Mouse (Mus musculus): Measurements from ENCODE around the gene Fcamr. TPM values are rescaled to one million over a fixed set of nuclear protein-coding genes. Genes with fewer than 3 reads are reported as not detected.
A peak's percentile ranks its signal among the peaks of the same experiment; 100 is the strongest.

The Fcamr gene
- polyA plus RNA-seq (2017; shearing (Covaris generic)): under 1 TPM; 0.43 to 0.71 TPM

DNA sequence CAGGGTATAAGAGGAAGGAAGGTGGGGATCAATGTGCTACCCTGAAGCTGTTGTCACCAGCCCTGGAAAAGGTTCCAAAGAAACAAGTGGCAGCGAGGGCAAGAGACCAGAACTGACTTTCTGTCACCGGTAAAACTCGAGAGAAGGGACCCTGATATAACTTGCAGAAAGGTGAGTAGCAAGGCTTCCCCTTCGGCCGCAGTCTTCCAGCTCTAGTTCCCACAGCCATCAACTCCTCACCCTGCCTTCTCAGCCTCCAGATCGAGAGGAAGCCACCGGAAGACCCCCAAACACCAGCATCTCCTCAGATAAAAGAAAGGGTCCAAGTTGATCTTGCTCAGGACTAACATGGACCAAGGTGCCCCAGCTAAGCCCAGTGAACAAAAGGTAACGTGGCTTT, at the start of gene Fcamr:
Fcamr (plus strand) TSS at position 301 of the 400 bp plus-strand sequence.
- ATAC-seq: no peak

DNA sequence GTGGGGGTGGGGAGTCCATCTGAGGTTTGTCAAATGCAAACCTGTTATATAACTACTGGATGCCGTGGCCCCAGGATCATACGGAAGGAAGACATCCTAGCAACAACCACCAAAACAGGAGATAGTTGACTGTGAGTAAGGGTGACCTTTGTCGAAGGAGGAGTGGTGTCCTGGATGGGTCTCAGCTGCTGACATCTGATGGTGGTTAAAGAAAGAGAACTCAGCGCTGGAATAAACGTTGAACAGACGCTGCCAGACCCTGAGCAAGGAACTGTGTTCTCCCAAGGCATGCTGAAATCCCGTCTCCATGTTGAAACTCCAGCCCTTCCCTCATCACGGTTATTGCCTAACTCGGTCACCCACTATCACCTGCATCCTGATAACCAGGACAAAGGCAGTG, 41.0 kb upstream of the Fcamr start:
- ATAC-seq: no peak

DNA sequence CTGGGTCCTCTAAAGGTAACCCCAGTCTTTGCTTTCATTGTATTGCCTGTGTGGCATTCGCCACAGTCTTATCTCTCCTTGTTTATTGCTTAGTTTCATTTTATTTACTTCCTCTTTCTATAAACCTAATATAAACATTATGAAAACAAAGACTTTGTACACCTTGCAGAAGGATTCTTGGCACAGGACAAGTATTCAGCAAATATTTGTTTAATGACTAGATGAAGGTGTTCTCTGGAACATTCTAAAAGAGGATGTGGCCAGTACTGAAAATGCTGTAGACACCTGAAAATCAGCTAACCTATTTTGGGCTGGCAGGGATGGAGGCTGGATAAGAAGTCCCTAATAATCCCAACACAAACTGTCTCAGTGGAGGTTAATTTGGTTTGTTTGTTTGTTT, 39.1 kb upstream of the Fcamr start:
- no peak for ATAC-seq

DNA sequence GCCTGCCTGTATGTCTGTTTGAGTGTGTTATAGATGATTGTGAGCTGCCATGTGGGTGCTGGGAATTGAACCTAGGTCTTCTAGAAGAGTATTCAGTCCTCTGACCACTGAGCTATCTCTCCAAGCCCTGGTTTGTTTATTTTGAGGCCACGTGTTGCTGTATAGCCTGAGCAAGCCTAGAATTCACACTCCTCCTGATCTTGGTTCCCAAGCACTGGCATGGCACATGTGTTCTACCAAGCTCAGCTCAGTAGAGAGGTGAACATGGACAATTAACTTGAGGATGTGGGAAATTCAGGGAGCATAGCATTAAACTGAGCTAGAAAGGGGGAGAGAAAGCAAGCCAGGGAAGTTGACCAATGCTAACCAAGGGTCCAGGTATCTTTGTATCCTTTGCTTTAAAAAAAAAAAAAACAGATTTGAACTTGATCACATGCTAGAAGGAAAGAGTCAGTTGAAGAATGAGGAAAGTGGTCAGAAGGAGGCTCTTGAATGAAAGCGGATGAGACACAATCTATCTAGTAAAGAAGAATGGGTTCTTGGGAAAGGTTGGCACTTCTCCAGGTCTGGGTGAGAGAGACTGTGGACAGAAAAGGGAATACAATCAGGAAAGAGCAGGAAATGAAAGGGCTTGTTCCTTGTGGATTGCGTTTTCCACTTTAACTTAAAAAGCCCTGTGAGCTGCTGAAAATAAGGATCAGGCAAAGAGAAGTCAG, 38.5 kb upstream of the Fcamr start:
- ATAC-seq: no peak

DNA sequence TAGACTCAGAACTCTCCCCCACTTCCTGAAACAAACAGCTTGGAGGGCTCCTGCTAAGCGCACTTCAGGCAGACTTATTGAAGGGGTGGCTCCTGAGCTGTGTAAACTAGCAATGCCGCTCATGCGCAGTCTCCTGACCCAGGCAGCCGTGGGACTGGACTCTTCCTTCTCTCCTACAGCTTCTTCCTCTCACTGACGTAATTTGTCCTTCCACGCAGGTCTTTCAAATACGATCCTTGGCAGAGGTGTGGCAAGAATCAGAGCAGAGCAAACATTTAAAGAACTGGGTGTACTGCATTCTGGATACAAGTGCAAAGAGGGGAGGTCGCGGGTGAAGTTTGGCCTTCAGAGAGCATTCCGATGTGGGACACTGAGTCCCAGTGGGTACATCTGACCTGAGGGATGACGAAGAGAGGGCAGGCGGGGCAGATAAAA, 36.7 kb upstream of the Fcamr start:
- ATAC-seq: no peak

DNA sequence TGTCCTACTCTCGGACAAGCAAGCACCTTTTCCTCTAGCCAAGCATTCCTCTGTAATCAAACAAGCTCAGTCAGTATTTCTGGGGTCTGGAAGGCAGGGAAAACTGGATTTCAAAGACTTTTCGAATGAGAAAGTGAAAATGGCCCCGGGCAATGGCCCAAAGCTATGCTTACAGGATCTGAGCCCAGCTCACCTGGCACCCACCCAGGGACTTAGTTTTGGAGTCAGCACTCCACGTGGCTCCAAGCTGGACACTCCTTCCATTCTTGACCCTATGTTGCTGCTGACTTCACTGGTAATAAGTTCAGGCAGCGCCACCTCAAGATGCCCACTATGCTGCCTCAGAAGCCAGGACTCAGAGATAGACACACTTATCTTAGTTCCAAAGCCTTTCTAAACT, 33.6 kb upstream of the Fcamr start:
- ATAC-seq: no peak

DNA sequence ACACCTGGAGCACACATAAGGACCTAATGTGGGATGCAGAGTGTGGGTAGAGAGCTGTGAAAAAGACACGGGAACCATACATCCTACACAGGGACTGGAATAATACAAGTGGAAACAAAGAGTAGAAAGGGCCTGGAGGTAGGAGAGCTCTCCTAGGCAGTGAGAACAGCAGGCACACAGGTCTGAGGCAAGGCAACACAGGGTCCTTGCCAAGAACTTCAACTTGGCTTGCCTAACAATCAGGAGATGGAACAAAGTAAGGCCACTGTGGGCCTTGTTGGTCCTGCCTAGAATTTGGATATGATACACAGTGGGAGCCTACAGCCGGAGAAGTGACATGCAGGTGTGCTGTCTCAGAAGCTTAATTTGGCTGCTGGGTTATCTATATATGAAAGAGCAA, 30.8 kb upstream of the Fcamr start:
- no peak for ATAC-seq

DNA sequence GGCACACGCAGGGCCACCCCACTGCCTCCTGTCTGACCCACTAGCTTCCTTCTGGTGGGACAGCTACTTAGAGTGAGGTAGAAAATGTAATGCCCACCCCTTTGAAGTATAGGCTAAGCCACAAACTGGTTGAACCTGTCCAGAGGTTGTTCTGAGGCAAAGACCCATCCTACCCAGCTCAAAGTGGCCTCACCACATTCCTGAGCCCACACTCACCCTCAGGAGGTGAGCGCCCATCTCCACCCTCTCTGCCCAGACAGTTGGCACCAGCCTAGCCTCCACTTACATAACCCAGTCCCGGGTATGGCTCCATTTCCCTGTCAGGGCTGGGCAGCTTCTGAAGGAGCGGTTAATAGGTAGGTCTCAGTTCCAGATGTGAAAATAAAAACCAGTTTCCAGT, 30.2 kb upstream of the Fcamr start:
- ATAC-seq: no peak

DNA sequence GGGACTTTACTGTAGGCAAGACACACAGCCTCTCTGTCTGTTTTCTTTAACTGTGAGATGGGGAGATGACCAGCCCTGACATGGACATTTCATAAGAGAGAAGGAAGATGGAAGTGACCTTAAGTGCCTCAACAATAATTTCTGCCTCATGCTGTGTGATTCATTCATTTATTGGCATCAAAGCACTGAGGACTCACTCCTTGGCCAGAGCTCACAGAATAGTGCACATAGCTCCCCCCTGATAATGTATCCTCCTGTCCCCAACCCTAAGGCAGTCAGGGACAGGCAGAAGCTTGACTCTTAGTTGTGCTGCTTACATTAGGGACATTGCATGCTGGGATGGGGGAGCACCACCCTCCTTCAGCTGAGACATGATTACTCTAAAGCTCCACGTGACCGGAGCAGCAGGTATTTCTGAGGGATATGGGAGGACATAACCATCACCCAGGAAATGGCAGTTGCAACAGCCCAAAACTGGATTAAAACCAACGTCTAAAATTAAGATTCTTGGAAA, 29.7 kb upstream of the Fcamr start:
- no peak for ATAC-seq

DNA sequence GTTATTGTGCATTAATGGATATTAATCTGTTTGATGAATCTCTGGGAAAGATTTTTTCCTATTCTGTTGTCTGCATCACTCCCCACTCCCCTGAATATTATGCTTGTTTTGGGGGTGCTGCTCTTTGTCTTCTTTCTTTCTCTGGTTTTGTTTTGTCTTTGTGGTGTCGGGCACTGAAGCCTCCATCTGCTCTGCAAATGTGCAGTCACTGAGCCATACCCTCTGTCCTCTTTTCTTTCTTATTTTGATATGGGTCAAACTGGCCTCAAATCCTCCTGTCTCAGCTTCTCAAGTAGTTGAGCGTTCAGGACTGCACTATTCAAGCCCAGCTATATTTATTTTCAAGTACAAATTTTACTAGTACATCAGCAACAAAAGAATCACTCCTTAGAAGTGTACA, 25.5 kb upstream of the Fcamr start:
- no peak for ATAC-seq

DNA sequence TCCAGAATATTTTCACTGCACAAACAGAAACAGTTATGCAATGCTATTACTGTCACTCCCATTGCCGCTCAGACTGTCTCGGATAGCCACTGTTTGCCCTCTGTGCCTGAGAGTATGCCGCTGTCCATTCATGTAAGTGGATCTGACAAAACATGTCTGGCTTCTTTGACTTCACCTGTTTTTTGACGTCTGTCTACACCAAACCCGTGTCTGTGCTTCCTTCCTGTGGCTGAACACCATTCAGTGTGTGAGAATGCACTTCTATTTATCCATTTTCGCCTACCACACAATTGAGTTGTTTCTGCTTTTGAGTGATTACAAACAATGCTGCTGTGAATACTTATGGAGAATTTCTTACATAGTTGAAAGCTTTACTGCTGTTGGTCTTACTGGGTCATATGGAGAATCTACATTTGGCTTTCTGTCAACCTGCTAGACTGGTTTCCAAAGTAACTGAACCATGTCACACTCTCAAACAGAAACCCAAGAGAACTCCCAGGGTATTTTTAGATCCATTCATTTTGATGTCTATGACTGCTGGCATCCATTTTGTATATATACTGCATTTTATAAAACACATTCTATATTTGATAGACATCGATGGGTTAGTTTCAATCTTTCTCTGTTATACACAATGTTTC, 24.9 kb upstream of the Fcamr start:
- no peak for ATAC-seq

DNA sequence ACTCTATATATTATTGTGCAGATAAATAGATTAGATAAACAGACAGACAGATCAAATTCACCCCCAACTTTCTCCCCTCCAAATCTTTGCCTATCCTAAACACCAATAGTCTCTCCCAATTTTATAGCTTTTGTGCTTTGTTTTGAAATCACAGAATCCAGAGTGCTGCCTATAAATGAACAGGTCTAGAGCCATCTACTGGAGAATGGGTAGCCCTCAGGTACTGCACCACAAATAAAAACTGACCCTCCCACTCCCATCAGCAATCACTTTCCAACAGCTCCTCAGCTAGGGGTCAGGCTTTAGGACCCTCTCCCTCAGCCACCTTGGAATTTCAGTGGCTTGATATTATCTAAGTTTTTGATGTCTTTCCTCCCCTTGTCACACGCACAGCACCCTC, 24.1 kb upstream of the Fcamr start:
- ATAC-seq: no peak

DNA sequence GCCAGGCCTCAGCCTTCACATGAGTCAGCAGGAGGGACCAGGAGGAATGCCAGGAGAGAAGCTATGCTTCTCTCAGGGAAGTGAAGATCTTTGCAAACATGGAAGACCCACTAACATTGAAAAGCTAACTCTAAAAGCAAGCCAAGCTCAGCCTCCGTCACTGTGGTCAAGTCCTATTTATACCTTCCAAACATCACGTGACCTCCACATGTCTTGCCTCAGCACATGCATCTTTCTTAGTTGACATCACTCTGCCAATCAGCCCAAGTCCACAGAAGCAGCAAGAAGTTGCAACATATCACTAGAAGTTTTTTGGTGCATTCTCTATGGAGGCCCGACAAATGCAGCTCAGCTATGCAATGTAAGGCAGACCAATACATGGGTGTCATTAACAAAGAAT, 20.8 kb upstream of the Fcamr start:
- no peak for ATAC-seq

DNA sequence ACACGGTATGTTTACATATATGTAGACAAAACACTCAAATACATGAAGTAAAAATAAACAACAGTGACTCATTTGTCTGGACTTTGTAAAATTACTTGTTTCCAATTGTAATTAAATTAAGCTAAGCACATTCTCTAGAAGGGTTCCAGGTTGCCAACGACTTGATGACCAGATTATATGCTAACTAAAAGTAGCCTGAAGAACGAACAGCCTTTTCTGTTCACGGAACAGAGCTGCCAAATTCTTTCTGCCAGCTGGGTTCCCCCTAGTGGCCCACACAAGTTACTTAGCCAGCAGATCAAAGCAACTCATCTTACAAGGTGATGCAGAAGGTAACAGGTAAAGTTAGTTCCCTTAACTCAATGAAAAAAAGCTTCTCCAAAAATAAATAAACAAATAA, 16.6 kb upstream of the Fcamr start:
- ATAC-seq: peak; percentile 67

DNA sequence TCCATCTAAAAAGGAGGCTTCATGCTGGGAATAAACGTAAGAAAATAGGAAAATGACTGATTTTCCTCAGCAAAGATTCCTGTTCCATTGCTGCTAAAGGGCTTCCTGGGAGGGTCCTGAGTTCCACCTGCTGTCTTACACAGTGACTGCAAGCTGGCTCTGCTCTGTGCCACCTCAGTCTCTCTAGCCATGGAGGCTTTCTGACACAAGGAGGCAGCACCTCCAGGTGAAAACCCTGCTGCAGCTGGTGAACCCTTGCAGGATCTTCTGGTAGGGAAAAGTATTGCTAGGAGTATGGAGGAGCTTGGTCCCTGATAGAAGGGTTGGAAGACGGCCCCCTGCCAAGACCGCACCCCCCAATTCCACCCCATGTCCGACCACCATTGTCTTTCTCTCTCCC, 13.7 kb upstream of the Fcamr start:
- ATAC-seq: no peak

DNA sequence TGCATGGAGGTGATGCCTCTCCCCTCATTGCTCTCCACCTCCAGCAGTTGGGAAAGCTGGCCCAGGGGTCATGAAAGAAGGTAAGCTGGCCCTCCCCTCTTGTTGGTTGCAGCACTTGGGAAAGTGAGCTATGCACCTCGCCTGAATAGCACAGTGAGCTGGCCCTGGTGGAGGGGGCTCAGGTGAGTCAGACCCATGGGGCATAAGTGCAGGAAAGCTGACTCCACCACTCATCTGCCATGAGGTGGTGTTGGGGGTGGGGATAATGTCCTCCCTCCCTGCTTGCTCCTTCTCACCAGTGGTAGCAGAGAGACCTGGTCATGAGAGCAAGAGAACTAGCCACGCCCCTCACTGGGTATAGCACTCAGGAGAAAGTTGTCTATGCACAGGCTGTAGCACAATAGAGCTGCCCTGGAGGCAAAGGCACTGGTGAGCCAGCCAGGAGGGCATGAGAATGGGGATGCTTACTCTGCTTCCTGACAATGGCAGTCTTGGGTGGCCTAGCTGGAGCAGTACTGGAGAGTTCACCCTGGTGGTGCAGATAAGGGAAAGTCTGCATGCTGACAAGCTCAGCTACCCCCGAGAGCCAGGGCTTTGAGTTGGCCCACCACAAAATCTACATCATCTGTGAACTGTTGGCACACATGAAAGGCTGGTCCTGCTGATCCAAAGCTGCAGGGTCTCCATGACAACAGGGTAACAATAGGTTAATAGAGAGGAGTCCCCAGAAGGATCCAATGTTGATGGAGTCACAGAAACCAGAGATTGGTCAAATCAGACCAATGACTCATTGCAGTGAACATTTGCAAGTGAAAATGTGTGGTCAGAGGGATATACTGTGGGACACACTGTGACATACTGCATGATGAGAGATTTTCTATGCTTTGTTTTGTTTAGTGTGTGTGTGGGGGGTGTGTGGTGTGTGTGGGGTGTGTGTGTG, 10.9 kb upstream of the Fcamr start:
- no peak for ATAC-seq

DNA sequence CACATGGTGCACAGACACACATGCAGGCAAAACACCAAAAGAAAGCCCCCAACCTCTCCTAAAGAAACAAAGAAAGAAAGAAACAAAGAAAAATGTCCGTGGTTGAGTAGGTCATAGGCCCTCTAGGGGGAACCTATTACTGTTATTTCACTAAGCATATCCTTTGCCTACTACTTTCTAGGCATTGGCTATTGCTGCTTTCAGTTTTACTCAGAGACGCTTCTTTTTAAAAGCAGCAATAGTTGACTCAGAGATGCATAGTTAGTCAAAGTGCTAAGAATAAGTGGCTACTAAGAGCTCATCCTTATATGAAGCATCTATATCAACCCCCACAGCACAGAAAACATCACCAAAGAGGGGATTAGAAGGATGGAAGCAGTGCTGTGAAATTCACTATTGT, 5.4 kb upstream of the Fcamr start:
- no peak for ATAC-seq

DNA sequence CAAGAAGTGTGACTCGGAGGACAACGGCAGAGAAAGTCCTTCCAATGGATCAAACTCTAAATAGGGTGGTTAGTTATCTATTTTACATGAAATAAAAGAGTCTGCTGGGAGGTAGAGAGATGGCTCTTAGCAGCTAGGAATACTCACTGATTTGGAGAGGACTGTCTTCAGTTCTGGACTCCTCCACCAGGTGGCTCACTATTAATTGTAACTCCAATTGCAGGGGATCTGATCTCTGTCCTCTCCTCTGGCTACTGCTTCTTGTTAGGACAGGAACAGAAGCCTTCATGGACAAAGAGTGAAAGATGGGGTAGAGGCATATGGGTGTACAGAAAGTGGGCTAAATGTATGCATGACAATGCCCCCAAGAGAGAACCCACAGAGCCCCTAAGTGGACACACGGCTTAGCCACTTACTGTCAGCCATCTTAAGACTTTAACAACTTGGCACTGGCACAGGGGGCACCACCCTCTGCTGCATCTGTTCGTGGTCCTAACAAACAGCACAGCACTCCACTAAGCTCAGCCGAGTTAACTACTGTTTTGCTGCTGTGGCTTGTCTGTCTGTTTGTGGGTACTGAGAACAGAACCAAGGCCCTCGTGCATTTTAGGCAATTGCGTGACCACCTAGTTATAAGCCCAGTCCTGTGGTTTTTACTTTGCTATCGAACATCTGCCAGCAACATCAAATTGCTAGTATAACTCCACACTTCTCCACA, 3.6 kb upstream of the Fcamr start:
- ATAC-seq: peak; percentile 73

DNA sequence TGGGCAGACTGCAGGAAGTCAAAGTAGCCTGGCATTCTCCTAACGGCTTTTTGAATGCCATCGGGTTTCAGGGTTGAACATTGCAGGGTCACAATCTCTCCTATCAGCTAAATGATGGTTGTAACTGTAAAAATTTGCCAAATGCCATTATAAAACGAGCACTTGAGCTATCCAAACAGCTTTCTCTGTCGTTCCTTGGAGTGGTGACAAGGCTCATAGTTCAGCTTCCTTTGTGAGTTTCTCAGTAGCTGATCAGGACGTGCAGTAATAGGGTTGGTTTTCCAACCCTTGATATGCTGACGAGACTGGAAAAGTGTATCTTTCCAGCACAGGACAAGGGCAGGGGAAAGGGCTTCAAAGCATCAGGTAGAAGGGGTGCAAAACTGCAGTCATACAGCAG, 2.7 kb upstream of the Fcamr start:
- no peak for ATAC-seq

DNA sequence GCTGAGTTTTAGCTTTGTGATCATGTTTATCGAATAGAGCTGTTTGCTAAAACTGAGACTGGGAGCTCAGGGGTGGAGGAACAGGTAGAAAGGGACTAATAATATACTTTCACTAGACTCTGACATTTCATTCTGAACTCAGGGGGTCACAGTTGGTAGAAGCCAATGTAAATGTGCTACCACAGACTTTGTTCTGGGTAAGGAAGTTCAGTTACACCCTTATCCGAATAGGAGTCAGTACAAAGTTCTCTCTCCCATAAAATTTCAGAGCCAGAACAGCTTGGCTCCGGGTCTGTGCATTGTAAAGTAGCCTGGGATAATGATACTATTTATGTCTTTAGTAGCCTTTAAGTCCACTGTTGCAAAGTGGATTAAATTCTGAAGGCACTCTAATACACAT, 2.2 kb upstream of the Fcamr start:
- ATAC-seq: no peak

DNA sequence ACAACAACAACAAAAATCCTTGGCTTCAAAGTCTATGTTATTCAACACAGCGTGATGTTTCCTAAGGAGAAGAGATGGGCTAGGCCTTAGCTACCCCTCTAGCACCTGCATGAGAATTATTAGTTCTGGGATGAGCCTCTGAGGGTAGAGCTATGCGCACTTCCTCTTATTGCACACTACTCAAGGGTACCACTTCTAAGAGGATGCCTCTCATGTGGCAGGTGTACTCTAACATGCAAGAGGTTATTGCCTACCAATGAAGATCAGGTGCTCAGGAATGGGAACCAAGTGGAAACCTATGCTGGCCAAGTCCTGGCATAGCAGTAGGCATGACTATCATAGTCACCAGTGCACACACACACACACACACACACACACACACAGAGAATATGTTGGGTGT, 1.3 kb upstream of the Fcamr start:
- no peak for ATAC-seq

DNA sequence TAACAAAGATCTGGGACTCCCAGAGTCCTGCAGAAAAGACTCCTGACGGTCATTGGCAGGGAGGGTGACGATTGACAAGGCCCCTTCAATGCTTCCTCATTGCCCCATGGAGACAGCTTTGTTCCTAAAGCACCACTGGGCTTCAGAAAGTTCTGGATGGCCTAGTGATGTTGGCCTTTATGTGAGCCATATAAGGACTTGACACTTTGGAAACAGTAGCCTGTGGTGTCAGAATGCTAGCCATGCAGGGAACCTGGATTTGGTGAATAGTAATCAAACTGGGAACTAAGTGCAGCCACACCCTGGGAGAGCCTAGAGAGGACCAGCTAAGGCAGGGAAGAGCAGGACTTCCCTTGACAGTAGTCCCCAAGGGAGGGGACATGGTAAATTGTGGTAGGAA, 809 bp downstream of the Fcamr start:
- ATAC-seq: no peak

DNA sequence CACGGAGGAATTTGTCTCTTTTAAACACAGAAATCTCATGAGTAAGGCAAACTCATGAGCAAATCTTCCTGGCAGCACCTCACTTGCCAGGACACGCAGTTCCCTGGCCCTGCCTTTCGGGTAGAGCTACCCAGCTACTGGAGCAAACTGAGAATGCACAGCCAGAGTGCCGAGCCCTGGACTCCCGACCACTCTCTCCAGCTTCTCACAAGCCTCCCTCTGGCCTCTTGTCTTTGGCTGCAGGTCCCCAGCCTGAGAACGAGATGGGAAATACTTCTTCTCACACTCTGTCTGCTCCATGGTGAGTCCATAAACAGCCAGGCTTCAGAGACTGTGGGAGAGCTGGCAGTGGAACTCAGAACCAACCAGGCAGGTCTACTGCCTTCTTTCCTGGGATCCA, 2.3 kb downstream of the Fcamr start:
- ATAC-seq: no peak

Data from CD4-positive, CD25-positive, alpha-beta regulatory T cell, adult 4 months (primary cell).